Mouse (Mus musculus) liver, embryonic 11.5 days (tissue): ENCODE results near the gene Ccdc33. TPM values are rescaled to one million over a fixed set of nuclear protein-coding genes. Genes with fewer than 3 reads are reported as not detected.

Source experiments
- polyA plus RNA-seq: library from polyadenylated mRNA; unstranded; fragments of >200 nt; fragmentation: Nextera tagmentation; extraction: Ambion mirVana; gene quantifications from 2 replicates; pipeline ENCODE4 v1.2.1, GENCODE M21; 2014

Ccdc33 gene
- polyA plus RNA-seq, 1 experiment from 2014 or later = not detected

Other genes starting within 250 kb of the Ccdc33 start
- 92.3 and 93.3 TPM in 2 replicates for gene Ubl7, start 207.8 kb downstream of the Ccdc33 start, polyA plus RNA-seq
- gene Sema7a, start 178.7 kb downstream of the Ccdc33 start, polyA plus RNA-seq = 0.19 and 0.34 TPM in 2 replicates
- gene Cyp11a1, start 112.4 kb downstream of the Ccdc33 start, polyA plus RNA-seq = 0.10 TPM in 1 of 2 replicates, not detected in the other
- 5.9 and 7.2 TPM in 2 replicates for gene Stra6, start 55.0 kb downstream of the Ccdc33 start, polyA plus RNA-seq
- 7.7 and 8.5 TPM in 2 replicates for gene Islr, start 85.5 kb upstream of the Ccdc33 start, polyA plus RNA-seq
- gene Islr2, start 85.5 kb upstream of the Ccdc33 start, polyA plus RNA-seq = 0.43 TPM in 1 of 2 replicates, not detected in the other
- 28.3 and 33.2 TPM in 2 replicates for gene Pml, start 131.0 kb upstream of the Ccdc33 start, polyA plus RNA-seq
- 9.7 and 12.9 TPM in 2 replicates for gene Stoml1, start 134.3 kb upstream of the Ccdc33 start, polyA plus RNA-seq
- gene Loxl1, start 194.4 kb upstream of the Ccdc33 start, polyA plus RNA-seq = 9.6 and 11.0 TPM in 2 replicates